Mouse (Mus musculus) G1E-ER4 (cell line): Measurements from ENCODE around the gene Dennd4c. TPM values are rescaled to one million over a fixed set of nuclear protein-coding genes. Genes with fewer than 3 reads are reported as not detected.

Experiments
- GATA1 ChIP-seq: IDR thresholded peaks from one replicate; pipeline ENCODE4 v1.8.0; 2012; ENCODE audit warnings: low read length, inconsistent platforms
- polyA plus RNA-seq: library from polyadenylated mRNA; stranded (reverse); fragments of >175 nt; gene quantifications from 2 replicates; pipeline ENCODE4 v1.2.3, GENCODE M21; 2012

The Dennd4c gene
- polyA plus RNA-seq, 1 experiment: 8.5 TPM

DNA sequence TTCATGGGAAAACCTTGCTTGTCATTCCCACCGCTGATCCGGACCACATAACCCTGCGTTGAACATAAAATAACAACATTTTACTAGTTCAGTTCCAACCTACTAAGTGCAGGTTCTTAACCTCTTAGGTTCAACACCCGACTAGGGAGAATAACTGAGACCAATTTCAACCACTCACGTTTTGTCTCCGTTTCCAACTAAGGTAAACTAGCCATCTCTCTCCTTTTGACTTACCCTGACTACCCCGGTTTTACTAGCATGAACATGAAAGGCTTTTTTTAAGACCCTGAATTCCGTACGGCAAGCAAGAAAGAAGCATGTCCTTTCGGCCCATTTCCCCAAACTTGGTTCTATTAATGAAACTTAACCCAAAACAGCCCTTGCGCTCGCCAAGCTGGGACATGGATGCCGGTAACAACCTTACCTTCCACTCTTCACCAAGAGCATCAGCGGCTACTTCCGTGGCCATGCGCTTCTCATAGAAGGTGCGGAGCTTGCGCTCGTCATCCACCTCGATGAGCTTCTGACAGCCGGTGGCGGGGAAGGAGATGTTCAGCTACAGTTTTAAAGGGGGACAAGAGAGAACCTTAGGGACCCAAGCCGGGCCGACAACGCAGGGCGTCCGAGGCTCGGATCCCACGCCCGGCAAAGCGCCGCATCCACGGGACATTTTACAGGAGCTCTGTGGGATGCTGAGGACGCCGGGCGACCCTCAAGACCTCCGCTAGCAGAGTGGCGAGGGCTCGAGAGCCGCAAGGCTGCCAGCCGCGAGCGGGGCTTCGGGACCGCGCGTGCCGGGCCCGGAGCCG lies 108.2 kb downstream of the Dennd4c start:
- TF ChIP-seq GATA1: no peak

DNA sequence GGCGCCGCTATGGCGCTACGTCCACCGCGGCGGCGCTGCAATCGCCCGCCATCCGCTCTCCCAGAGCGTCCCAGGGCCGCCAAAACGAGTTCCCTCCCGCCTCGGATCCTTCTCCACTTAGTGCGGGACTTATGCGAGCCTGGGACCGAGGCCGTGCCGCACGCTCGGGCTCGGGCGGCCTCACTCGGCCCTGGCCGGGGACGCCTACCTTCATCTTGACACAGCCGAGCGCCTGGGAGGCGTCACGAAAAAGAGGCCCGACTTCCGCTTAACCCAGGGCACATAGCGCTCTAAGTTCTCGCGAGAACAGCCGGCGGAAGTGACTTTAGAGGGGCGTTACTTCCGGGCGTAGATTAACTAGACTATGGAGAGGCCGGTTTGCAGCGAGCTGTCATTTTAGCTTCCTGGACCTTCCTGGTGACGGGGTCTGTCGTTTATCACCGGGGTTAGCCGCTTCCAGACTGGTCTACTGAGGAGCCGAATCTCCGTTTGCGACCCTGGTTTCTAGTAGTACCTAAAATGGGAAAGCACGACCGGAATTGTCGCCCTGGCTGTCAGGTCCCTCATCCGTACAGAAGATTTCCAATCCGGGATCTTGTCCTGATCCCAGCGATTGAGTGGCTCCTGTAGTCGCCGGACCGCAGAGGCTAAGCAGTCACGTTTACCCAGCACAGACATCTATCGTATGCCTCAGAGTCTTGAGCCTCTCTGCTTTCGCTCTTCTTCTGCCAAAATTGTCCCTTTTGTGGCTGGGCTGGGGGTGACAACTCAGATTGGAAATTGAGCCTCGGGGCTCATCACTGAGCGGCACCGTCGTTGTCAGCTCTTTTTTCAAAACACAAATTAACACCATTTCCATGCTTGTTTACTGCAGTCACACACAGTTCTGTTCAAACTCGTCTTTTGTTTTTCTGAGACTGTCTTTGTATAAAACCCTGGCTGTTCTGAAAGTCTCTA lies 109.0 kb downstream of the Dennd4c start, which contains the start of gene Rps6:
Rps6 (minus strand) TSS at position 300 of the 957 bp plus-strand sequence.
- TF ChIP-seq GATA1: no peak

DNA sequence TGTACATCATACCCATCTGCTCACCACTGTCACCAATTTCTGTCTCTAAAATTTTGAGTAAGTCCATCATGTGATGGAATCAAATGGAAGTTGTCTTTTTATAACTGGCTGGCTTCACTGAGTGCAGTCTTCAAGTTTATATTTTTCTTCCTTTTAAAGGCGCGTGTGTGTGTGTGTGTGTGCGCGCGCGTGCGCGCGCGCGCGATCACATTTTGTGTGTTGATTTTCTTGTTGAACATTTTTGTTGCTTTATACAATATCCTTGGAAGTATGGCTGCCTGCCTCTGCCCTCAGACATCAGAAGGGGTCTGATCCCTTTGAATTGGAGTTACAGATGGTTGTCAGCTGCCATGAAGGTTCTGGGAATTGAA lies 109.7 kb downstream of the Dennd4c start:
- no peak for TF ChIP-seq GATA1

DNA sequence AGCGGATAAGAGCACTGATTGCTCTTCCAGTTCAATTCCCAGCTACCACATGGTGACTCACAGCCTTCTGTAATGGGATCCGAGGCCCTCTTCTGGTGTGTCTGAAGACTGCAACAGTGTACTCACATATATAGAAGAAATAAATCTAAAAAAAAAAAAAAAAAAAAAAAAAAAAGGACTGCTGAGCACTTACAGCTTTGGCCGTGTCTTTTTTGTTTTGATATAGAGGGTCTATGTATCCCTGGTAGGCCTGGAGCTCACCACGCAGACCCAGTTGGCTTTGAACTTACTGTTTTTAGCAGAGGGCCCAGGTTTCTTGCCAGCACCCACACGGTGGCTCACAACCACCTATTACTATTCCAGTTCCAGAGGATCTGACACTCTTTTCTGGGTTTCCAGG lies 115.7 kb downstream of the Dennd4c start:
- no peak for TF ChIP-seq GATA1

DNA sequence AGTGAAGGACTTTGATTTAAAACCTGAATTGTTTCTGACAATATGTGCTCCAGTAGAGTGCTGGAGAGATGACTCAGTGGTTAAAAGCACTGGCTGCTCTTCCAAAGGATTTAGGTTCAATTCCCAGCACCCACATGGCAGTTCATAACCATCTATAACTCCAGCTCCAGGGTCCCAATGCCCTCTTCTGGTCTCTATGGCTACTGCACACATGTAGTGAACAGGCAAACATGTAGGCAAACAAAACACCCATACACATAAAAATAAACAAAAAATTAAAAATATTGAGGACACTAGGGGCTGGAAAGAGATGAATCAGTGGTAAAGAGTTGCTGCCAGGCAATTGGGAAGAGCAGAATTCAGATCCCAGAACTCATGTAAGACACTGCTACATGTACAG lies 123.6 kb downstream of the Dennd4c start:
- no peak for TF ChIP-seq GATA1

DNA sequence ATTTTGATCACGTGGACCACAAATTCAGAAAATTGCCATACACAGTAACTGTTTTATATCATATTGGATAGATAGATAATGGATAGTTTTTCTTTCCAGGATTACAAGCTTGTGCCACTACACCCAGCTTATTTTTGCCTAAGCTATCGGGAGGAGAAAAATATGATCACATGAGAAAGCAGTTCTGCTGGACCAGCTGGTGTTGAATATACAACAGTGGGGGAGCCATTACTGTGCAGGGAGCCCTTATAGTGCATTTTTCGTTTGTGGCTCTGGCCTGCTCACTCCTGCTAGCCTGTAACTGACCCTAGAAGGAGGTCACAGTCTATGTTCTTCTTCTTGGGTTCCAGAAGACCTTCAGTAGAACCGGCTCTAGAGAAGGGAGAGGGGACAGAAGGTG lies 124.7 kb downstream of the Dennd4c start:
- no peak for TF ChIP-seq GATA1

DNA sequence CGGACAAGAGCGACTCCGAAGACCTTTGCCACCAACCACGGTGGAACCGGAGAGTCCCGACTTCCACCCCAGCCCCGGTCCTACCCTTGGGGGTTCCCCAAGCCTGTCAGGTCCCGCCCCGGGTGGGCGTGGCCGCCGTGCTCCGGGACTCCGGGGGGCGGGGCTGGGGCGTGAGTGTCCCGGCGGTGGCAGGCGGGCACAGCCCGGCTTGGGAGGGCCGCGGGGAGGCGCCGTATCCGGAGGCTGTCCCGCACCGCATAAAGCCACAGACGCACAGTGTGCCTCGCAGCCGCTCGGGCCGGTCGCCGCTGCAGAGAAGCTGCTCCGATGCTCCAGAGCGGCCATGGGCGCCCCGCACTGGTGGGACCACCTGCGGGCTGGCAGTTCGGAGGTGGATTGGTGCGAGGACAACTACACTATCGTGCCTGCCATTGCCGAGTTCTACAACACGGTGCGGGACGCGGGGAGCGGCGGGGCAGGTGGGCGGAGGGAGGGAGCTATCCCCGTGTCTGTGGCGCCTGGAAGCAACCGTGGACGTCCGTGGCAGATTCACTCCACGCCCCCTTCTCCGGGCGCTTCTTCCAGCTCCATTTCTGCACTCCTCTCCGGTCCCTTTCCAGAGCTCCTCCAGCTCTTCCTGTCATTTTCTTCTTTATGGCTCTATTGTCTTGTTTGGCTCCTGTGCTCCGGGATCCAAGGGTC lies 125.9 kb downstream of the Dennd4c start, which contains the start of gene Acer2:
Acer2 (plus strand) TSS at position 251 of the 702 bp plus-strand sequence.
- TF ChIP-seq GATA1: no peak

- no peak for TF ChIP-seq GATA1
These were observed 131.1 kb downstream of the Dennd4c start for GRCm38 (mm10) chr4:86879477-86879876.

DNA sequence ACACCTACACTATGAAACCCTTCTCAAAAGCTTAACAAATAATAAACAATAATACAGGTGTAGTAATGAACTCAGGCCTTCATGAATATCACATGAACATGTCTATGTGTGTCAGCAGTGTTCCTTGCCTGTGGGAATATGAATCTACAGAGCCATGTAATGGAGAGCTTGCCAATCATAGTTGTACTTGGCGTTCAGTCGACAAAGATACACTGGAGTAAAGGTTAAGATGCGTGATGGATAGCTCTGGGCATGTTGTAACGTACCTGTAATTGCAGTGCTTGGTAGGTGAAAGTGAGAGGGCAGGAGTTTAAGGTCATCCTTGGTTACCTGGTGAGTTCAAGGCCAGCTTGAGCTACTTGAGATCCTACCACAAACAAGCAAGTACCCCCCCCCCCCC lies 132.8 kb downstream of the Dennd4c start:
- TF ChIP-seq GATA1: no peak

- no peak for TF ChIP-seq GATA1
These were observed 134.1 kb downstream of the Dennd4c start for GRCm38 (mm10) chr4:86882413-86882812.

GRCm38 (mm10) chr4:86884945-86885344 lies 136.6 kb downstream of the Dennd4c start:
- TF ChIP-seq GATA1: no peak

DNA sequence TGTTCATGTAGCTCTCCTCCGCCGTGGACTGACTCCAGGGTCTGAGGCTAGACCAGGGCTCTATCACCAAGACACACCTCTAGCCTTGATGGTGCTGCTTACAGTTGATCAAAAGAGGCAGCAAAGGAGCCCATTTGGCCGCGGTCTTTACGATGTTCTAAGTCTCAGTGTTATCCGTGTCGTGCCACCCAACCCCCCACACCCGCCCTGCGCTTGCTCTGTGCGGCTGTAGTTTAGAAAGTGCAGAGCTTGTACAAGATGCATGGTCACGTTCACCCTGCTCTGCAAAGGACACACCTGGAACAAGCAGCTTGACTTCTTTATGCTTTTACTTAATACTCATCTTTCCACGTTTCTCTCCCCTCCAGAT lies 137.4 kb downstream of the Dennd4c start:
- no peak for TF ChIP-seq GATA1

- TF ChIP-seq GATA1: peak; percentile 58
These were observed 138.0 kb downstream of the Dennd4c start for GRCm38 (mm10) chr4:86886160-86886878.

GRCm38 (mm10) chr4:86887879-86888278 lies 139.5 kb downstream of the Dennd4c start:
- no peak for TF ChIP-seq GATA1

DNA sequence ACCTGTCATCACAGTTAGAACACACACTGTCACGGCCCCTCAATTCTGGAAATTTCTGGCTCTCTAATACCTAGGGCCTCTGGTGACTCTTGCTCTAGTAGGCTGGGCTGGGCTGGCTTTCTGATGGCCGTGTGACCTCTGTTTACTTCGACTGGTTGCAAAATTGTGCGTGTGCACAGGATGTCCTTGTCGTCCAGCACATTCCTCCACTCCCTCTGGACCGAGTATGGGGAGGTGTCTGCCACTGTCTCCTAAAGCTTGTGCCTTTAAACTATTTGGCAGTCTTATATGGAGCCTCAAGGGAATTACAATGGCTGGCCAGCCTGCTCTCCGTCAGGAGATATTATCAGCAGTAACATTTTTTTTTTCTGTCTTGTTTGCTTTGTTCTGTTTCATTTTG lies 149.1 kb downstream of the Dennd4c start:
- no peak for TF ChIP-seq GATA1
